Mouse (Mus musculus) lung, postnatal 14 days (tissue): ENCODE data around the gene Abhd16b.

Source experiments
- DNase-seq: peaks from one replicate; pipeline ENCODE4 v3.0.0; 2021

Abhd16b gene

DNA sequence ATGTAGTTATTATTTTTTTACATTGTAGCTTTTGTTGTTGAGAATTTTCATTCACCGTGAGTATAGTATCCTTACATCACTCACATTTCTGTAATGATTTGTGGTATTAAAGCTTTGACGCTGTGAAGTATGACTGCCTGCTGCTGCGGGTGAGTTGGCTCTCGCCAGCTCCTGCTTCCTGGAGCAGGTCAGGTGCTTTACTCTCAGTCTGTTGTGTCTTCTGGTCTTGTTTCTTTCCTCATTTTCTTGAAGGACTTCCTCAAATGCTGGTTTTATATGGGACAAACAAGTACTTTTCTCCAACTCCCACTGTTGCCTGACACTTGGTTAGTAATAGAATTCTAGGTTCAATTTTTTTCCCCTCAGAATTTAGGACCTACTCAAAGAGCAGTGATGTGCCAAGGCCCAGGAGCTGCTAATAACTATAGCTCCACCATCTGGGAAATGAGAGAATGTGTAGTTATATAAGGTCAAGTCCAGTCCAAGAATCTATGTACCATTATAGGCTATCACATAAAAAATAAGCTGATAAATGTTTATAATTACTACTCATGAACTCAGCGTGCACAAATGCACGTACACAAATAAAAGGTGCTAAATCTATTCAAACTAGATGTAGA lies 48.9 kb downstream of the Abhd16b start:
- DNase-seq: no peak
